In the genomic region with DNA sequence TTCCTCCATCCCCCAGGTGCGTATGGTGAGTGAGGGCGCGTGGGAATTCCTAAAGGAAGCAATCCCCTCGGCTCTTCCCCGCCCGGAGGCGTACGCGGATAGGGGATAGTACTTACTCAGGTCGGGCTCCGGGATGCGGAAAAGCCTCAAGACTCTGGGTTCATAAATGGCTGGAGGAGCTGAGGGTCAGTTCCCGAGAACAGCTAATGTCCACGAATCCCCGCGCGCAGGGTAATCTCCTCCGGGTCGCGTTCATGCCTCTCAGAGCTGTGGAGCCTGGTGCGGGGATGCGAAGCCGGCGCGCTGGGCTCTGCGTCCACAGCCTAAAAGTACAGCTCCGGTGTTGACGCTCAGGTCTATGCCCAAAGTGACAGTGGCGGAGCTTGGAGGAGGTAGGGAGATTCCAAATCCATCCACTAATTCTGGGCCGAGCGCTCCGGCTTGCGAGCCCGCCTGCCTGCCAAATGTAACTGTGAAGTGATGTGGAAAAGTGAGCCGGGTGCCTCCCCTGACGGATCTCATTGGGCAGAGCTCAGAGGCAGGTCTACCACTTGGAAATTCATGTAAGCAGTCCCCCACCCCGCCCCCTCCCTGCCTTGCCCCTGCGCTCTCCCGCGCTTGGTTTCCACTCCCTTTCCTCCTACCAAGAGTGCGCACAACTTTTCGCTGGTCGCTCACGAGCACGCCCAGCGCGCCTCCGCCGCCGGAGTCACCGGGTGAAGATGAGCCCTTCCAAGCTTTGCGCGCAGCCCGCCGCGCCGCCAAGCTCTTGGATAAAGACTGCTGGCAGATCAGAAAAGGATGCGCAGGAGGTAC, we compare ENCODE assay signal across 9 mouse cellular contexts. TPM values are rescaled to one million over a fixed set of nuclear protein-coding genes. Genes with fewer than 3 reads are reported as not detected.
DNase-seq lines count a peak whose midpoint lies in the region; ATAC-seq and TF ChIP-seq lines count a peak whose summit lies in the region.
"Had no signal": no experiment of that assay in that cellular context is flagged by ENCODE, and none has a peak within 500 bp of the region (broad histone marks: within the 10 kb centered on the region; RNA-seq: fewer than 3 reads in every experiment).

A gene (minus strand): TSS at position 506 of the 816 bp plus-strand sequence.

- TF ChIP-seq EP300 in heart, postnatal 0 days (IDR thresholded peaks at IDR 0.05; ENCODE audit: low read depth), result no peak

- no peaks in the 10 kb centered on the region for H3K4me1 ChIP-seq in lung, embryonic 14.5 days (ENCODE audit: insufficient read depth)
- H3K4me1 ChIP-seq in embryonic facial prominence, embryonic 10.5 days, result peaks cover 24% of the 10 kb centered on the region
- no peaks in the 10 kb centered on the region for H3K4me1 ChIP-seq in heart, postnatal 0 days (ENCODE audit: control insufficient read depth, insufficient read depth)
- H3K4me1 ChIP-seq in neural tube, embryonic 11.5 days (ENCODE audit: control insufficient read depth, insufficient read depth, low read length), result no peaks in the 10 kb centered on the region
- H3K4me1 ChIP-seq: megakaryocyte, embryonic 14.5 days had no signal

- peaks cover 29% of the 10 kb centered on the region for H3K27me3 ChIP-seq in lung, embryonic 14.5 days (ENCODE audit: insufficient read depth, low read length)
- peaks cover 84% of the 10 kb centered on the region for H3K27me3 ChIP-seq in embryonic facial prominence, embryonic 10.5 days (replicated peaks; ENCODE audit: low read depth, poor library complexity, severe bottlenecking)
- H3K27me3 ChIP-seq in heart, postnatal 0 days (ENCODE audit: control insufficient read depth, insufficient read depth, low read length), result peaks cover 36% of the 10 kb centered on the region
- peaks cover 24% of the 10 kb centered on the region for H3K27me3 ChIP-seq in neural tube, embryonic 11.5 days (ENCODE audit: control insufficient read depth, insufficient read depth, low read length)

- peak within 1 kb of the TSS; percentile 88 for H3K4me2 ChIP-seq in lung, embryonic 14.5 days
- peak within 1 kb of the TSS; percentile 76 for H3K4me2 ChIP-seq in heart, postnatal 0 days (ENCODE audit: low read depth, low read length)
- H3K4me2 ChIP-seq in neural tube, embryonic 11.5 days (ENCODE audit: low read depth), result peak within 1 kb of the TSS; percentile 93

- peak; percentile 80 for DNase-seq in lung, embryonic 14.5 days
- no peak for DNase-seq in lung, adult 18-20 months
- DNase-seq in embryonic facial prominence, embryonic 10.5 days (ENCODE audit: low spot score), result peak; percentile 83
- no peak for DNase-seq in heart, postnatal 0 days (ENCODE audit: low spot score)
- DNase-seq in left cerebral cortex, adult 8-10 months (ENCODE audit: low spot score in 2 of 2), result peak; percentile 61 to 79
- peak; percentile 72 for DNase-seq in neural tube, embryonic 11.5 days (ENCODE audit: low spot score)
- no peak for DNase-seq in urinary bladder, postnatal 25 days (ENCODE audit: low spot score)

- no peaks in the 10 kb centered on the region for H3K36me3 ChIP-seq in lung, embryonic 14.5 days (ENCODE audit: insufficient read depth)
- no peaks in the 10 kb centered on the region for H3K36me3 ChIP-seq in embryonic facial prominence, embryonic 10.5 days (replicated peaks)
- H3K36me3 ChIP-seq in heart, postnatal 0 days (replicated peaks; ENCODE audit: control insufficient read depth, insufficient read depth, low read length), result no peaks in the 10 kb centered on the region
- H3K36me3 ChIP-seq in neural tube, embryonic 11.5 days (ENCODE audit: control insufficient read depth, insufficient read depth, low read length), result no peaks in the 10 kb centered on the region

- ATAC-seq in lung, embryonic 14.5 days (ENCODE audit: insufficient read depth), result peak; percentile 91
- peak; percentile 39; the same call in 1 of the 2 replicates for ATAC-seq in heart, postnatal 0 days (ENCODE audit: insufficient read depth, low read depth)
- ATAC-seq in neural tube, embryonic 11.5 days (ENCODE audit: insufficient read depth, low FRiP score, low TSS enrichment), result peak; percentile 70
- no peak for ATAC-seq in monocyte, adult 5-6 weeks (replicated peaks; ENCODE audit: insufficient number of reproducible peaks, low FRiP score, low TSS enrichment, poor library complexity, severe bottlenecking)

- no peak within 1 kb of the TSS for H3K27ac ChIP-seq in lung, embryonic 14.5 days (ENCODE audit: low read depth)
- no peak within 1 kb of the TSS for H3K27ac ChIP-seq in embryonic facial prominence, embryonic 10.5 days (replicated peaks)
- H3K27ac ChIP-seq in heart, postnatal 0 days (ENCODE audit: low read depth), result no peak within 1 kb of the TSS
- no peak within 1 kb of the TSS for H3K27ac ChIP-seq in neural tube, embryonic 11.5 days (ENCODE audit: low read depth, low read length)

- peak within 1 kb of the TSS; percentile 38 for H3K9ac ChIP-seq in lung, embryonic 14.5 days
- no peak within 1 kb of the TSS for H3K9ac ChIP-seq in heart, postnatal 0 days (replicated peaks; ENCODE audit: low read depth, low read length)
- H3K9ac ChIP-seq in neural tube, embryonic 11.5 days (ENCODE audit: low read length), result peak within 1 kb of the TSS; percentile 42

- peak within 1 kb of the TSS; percentile 53 for H3K4me3 ChIP-seq in lung, embryonic 14.5 days (ENCODE audit: low read depth, low read length)
- H3K4me3 ChIP-seq in embryonic facial prominence, embryonic 10.5 days, result peak within 1 kb of the TSS; percentile 63
- H3K4me3 ChIP-seq in heart, postnatal 0 days (ENCODE audit: low read depth, low read length), result peak within 1 kb of the TSS; percentile 48
- peak within 1 kb of the TSS; percentile 46 for H3K4me3 ChIP-seq in neural tube, embryonic 11.5 days (ENCODE audit: low read depth, low read length)
- H3K4me3 ChIP-seq: megakaryocyte, embryonic 14.5 days had no signal

- TF ChIP-seq CTCF in lung, embryonic 14.5 days (IDR thresholded peaks at IDR 0.05; ENCODE audit: low read depth), result no peak
- TF ChIP-seq CTCF in heart, postnatal 0 days (IDR thresholded peaks at IDR 0.05; ENCODE audit: low read depth), result no peak

- no peaks in the 10 kb centered on the region for H3K9me3 ChIP-seq in lung, embryonic 14.5 days (ENCODE audit: low read depth, low read length)
- no peaks in the 10 kb centered on the region for H3K9me3 ChIP-seq in embryonic facial prominence, embryonic 10.5 days
- H3K9me3 ChIP-seq in heart, postnatal 0 days (replicated peaks; ENCODE audit: control insufficient read depth, low read length), result no peaks in the 10 kb centered on the region
- no peaks in the 10 kb centered on the region for H3K9me3 ChIP-seq in neural tube, embryonic 11.5 days (ENCODE audit: control insufficient read depth, low read length)

- under 1% methylated on average over 58 of the region's 58 CpGs for WGBS in lung, embryonic 14.5 days
- WGBS in embryonic facial prominence, embryonic 10.5 days, result under 1% methylated on average over 58 of the region's 58 CpGs
- WGBS in heart, postnatal 0 days, result 1% methylated on average over 57 of the region's 58 CpGs
- WGBS in neural tube, embryonic 11.5 days, result under 1% methylated on average over 58 of the region's 58 CpGs

RNA-seq across cellular contexts. Expression of the gene that starts here (rescaled TPM):
- polyA plus RNA-seq in lung, embryonic 14.5 days (2014; fragmentation: Nextera tagmentation; extraction: Ambion mirVana), result 6.8 and 8.3 TPM in 2 replicates
- 1.0 and 1.2 TPM in 2 replicates for polyA plus RNA-seq in embryonic facial prominence, embryonic 10.5 days (2016; fragmentation: Nextera tagmentation; extraction: Ambion mirVana)
- total RNA-seq in heart, postnatal 0 days (2014; rRNA removed; ENCODE audit: low replicate concordance), result 0.15 and 5.9 TPM in 2 replicates
- polyA plus RNA-seq in heart, postnatal 0 days (2015; fragmentation: Nextera tagmentation; extraction: Ambion mirVana), result 0.19 and 0.21 TPM in 2 replicates
- total RNA-seq in left cerebral cortex, adult 8-10 months (2022), result 10 to 100 TPM; 46.1 to 53.2 (median 49.1) TPM
- 2.4 and 4.4 TPM in 2 replicates for polyA plus RNA-seq in neural tube, embryonic 11.5 days (2014; fragmentation: Nextera tagmentation; extraction: Ambion mirVana)
- 0.29 TPM in 1 of 3 replicates, not detected in the others for total RNA-seq in monocyte, adult 5-6 weeks (2017)

Comparison
In these comparisons a context has a peak if more than half of its experiments do, and no peak if none do; other contexts are left out.
1. DNase-seq: peak in lung, embryonic 14.5 days (single experiment), embryonic facial prominence, embryonic 10.5 days (single experiment), left cerebral cortex, adult 8-10 months (2 of 2) and neural tube, embryonic 11.5 days (single experiment); none in lung, adult 18-20 months (0 of 2), heart, postnatal 0 days (single experiment) and urinary bladder, postnatal 25 days (single experiment).
2. Peak in every context shown above with its lines, with median percentiles within 50 percentile points of each other: H3K4me2 ChIP-seq and H3K4me3 ChIP-seq.